Mouse (Mus musculus) frontal cortex, adult (tissue): ENCODE measurements around the gene Rps6kc1.

Experiments
- ATAC-seq: cut with Nextera tagmentation; 2 replicates; pipeline ENCODE4 v1.9.2; 2017; ENCODE audit warnings: mild to moderate bottlenecking, moderate library complexity, mixed read lengths; ENCODE audit not compliant: low TSS enrichment

Gene Rps6kc1

DNA sequence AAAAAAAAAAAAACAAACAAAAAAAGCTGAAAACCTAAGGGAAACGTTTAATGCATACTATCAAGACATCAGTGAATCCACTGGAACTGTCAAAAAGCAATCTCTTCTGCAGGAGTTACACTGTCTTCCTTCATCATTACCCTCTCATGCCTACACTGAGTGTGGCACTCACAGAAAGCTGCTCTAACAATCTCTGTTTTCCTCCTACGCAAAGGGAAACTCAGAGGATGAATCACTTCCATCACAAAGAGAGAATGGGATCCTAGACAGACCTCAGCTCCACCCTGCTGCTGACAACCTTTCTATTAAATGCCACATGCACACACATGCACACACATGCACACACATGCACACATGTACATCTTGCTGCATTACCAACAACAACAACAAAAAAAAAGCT lies 75.5 kb downstream of the Rps6kc1 start:
- peak; percentile 91 for ATAC-seq

DNA sequence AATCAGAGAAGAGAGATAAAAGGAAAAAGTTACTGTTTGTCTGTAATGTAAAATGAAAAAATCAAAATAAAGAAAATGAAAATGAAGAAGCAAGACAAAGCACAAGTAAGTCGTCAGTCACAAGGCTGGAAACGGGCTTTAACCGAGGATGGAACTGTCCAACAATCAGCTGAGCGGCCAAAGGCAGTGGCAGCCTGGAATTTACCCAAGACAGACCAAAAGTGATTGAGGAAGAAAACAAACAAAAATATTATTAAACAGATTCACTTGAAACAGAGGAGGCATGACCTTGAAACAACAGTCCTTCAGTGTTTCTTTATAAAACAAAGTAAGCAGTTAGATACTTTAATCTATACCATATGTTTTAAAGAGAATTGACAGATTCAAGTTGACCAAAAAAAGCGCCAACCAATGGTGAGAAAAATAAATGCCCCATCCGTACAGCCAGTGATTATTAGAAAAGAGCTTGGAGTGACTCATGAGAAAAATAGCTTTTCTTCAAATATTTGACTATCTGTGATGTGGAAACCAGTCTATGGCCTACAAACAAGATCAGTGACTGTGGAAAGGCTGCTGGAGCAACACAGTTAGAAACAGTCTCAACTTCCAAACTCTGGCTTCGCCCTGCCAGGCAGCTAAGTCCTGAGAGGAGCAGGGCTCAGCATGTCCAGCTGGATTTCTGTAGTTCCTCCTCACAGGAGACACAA lies 77.2 kb downstream of the Rps6kc1 start:
- ATAC-seq, result no peak

DNA sequence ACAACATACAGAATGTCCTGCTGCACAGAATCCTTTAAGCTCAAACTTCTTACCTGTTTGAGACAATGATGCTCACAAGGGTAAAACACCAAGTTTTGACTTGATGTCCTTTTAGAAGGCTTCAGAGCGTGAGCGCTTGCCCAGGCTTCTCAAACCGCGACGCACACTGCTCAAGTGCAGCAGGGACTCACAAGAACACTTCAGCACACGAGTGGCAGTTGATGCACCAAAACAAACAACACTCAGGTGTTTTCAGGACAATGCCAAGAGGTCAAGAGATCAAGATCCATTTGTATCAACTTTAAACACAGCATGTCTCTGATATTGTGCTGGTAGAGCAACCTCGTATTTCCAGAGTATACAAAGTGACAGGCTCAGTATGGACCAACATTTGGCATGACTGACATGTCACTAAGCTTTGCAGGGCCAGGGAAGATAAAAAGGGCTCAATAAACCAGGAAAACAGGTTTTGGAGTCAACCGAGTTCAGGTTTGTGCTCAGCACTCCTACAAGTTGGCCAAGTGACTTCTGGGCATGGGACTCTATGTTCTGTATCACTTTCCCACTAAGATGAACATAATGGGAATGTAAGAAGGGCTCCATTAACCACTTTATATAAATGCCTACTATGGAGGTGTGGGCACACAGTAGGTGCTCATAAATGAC lies 78.5 kb downstream of the Rps6kc1 start:
- ATAC-seq, result no peak

DNA sequence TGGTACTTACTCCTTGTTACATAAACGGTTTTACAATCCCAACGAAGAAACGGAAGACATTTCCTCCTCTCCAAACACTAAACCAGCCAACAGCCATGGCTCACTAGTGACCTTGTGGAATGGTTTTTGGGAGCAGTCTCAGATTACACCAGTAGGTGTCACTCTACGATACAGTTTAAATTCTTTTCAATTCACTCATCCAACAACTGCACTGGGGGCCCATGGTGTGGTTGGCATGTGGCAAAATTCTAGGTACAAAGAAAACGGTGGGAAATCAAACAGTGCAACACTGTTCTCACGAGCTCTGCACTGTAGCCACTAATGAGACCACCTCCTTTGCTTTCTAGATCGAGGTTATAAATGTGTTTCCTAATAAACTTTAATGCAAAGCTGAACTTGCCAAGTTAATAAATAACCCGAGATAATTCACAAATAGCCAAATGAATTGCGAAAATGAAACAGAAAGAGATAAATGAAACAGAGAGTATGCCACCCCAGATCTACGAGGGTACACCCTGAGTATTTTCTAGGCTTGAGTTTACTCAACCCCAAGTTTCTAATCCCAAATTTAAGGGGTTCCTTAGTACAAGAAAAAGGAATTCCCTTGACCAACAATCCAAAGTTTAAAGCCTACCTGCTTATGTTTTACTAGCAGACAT lies 79.6 kb downstream of the Rps6kc1 start:
- peak; percentile 69 for ATAC-seq

DNA sequence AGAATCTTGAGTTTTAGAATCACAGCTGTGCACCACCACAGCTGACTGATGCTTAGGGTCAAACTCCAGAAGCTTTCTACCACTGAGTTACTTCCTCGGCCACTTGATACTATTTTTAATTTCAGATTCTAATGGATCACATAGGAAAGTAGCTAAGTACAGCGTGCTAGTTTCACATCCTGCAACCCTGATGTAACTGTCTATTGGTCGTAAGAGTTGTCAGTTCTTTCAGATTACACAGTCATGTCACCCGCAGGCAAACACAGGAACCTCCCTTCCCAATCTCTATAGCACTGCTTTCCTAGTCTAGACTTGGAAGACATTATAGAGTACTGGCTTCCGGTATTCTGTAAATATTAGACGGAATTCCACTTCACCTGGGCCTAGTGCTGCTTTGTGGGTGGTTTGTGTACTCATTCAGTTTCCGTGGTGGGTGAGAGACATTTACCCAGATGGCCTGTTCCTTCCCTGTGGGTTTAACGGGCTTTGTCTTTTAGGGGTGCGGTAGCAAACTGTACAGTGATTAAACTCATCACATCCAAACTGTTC lies 85.0 kb downstream of the Rps6kc1 start:
- no peak for ATAC-seq

DNA sequence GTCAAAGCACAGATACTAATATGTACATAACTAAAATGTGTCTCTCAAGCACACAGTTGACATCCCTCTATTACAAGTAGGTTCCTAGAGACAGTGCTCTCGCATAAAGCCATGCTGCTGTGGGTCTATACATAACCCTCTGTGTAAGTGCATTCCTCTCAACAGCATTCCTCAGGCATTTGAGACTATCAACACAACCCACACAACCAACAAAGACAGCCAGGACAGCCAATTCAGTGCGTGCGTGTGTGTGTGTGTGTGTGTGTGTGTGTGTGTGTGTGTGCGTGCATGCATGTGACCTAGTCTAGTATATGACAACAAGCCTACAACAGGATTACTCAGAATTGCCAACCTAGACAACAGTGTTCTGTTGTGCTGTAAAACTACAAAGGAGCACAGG lies 87.8 kb downstream of the Rps6kc1 start:
- ATAC-seq, result no peak

DNA sequence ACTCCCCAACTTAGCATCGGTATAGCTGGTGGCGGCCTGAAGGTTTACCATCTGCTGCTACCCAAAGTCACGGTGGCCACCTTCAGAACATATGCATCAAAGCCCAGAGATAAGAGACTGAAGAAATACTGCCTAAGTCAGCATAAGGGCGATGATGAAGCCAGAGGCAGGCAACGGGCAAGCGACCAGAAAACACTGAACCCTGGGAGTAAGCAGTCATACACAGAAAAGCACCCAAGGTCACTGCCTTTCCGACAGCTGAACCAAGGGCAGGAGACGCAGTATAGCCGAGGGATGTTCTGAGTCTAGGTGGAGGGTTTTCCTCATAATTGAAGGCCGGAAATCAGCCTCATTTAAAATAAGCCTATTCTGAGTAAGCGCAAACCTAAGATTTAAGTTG lies 95.4 kb downstream of the Rps6kc1 start:
- ATAC-seq, result no peak

DNA sequence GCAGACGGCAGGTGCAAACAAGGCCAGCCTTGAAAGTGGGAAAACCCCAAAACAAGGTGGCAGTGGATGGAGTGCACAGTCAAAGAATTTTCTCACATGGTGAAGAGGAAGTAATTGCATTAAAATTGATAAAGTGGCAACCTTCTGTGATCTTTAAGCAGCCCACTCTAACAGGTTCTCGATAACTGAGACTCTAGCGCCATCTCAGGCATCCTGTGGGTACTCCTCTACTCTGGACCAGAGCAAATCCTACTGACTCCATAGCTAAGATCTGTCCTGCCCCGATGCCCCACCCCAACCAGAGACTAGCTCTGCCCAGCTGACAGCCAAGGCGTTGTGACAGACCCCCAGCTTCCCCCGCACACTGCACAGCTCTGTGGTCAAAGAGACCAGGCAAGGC lies 101.2 kb downstream of the Rps6kc1 start:
- no peak for ATAC-seq

DNA sequence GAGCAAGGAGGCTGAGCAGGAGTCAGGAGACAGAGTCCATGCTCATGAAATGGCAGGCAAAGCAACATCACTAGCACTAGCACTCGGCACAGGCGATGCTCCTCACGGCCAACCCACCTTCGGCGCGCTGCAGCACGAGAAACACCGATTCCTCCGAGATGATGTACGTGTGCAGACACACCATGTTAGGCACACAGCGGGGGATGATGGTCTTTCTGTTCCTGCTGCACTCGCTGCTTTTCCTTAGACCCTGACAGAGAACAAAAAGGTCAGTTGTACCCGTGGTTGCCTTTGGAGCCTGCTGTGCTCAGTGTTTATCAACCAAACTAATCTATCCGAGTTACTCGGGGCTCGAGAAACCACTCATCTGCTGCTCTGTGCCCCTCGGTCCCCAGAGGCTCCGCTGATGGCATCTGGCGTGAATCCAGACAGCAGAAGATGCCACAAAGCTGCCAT lies 102.8 kb downstream of the Rps6kc1 start:
- peak; percentile 77 for ATAC-seq

DNA sequence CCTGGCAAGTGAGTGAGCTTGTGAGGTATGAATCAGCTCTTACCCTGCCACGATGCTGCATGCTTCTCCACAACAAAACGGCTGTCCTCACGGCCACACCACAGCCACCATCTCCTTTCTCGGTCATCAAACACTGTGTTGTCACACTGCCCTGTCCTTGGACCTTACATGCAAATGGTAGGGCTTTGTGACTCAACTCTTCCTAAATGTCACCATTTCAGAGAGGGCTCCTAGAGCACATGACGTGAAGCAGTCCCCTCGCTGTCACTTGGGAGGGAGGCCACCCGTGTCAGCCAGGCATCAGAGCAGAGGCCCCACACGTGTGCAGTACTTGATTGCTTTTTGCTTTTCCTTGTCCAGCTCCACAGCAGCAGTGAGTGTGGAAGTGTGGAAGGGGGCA lies 104.8 kb downstream of the Rps6kc1 start:
- ATAC-seq, result no peak

DNA sequence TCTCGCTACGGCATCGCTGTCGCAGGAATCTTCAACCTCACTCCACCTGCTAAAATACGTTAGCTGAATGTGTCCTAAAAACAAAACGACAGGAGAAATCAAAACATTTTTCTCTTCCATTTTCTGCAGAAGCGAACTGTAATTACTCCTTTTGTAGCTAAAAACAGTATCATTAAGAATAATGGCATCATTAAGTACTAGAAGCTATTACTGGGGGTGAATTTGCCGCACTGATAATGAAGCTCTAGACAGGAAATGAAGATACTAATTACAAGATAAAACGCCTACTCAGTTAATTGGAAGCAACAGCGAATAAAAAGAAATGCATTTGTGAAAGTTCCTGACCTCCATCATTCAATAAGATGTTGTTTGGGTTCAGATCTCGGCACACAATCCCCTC lies 112.9 kb downstream of the Rps6kc1 start:
- ATAC-seq, result no peak

DNA sequence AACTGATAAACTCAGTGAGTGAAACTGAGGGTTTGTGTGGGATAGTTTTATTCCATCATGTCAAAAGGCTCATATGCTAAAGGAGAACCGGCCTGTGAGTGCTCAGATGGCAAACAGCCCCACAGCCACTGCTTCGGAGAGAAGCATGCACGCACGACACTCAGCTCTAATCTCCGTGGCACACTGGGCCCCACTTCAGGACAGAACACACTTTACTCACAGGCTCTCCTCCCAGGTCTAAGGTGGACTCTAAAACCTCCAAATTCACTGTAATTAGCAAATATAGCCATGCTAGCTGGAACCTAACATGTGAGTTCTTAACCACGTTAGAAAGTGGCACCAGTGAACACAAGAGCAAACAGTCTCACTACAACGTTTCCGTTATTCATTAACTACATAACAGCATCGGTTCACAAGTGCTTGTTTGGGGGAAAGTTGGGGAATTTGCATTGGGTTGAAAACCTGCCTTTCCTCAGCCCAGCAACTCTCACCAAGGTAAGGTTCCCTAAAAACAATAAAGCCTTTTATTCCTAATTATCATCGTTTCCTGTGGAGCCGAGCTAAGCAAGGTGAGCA lies 114.0 kb downstream of the Rps6kc1 start:
- ATAC-seq, result no peak

DNA sequence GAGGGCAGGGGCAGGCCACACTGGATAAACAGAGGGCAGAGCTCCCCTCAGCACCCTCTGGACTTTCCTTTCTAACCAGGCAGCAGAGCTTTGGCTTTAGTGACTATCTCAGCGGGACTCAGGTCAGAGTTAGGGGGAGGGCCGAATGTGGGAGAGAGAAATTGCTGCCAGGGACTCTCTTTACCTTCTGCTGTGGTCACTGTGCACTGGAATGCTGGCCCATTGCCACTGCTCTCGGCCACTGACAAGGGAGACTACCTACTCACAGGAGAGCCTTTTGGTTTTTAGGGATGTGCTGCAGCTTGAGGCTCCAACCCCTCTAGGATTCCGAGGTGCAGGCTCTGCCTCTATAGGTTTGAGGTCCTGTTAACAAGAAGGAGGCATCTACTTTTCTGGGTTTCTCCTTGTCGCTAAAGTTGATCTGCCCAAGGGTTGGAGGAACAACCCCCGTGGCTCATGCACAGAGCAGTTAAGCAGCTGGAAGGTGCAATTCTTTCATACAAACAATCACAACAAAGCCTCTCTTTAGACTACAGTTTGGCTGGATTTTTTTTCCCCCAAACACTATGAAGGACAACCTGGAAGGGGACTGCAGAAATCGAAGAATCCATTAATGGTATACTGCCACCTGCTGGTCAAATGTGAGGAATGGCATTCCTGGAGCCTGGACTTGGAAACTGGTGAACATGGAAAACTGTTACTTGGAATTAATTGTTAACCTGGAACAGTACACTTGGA lies 114.7 kb downstream of the Rps6kc1 start:
- ATAC-seq, result peak; percentile 76

DNA sequence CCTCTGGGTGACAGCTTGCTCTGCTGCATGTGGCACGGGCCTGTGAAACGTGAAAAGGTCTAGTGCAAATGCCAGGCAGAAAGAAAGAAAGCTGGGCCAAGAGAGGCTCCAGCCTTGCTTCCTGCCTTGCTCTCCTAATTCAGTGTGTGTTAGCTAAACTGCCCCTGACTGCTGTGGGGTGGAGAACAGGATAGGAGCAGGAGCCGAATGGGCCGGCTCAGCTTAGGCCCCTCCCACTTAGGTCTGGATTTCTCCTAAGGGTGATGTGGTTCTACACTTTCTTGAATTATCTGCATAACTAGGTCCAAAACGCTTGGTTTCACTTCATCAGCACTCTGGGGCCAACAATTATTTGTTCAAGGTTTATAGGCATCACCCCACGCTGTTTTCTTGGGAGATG lies 119.9 kb downstream of the Rps6kc1 start:
- no peak for ATAC-seq

DNA sequence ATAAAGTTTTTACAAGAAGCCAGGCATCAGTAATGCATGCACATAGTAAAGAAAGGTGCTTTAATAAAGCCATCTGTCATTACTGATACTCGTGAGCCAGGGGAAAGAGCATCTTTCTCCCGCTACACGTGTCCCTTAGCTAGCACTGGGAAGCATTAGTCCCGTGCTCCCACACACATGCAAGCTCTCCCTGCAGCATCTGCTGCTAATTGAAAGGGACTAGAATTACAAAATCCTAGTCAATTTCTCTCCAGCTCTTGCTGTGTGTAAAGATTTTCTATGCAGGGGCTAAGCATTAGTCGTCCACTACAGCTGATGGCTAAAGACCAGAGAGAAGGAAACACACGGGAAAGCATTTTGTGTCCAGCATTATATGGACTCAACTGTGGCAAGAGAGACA lies 120.8 kb downstream of the Rps6kc1 start:
- no peak for ATAC-seq

DNA sequence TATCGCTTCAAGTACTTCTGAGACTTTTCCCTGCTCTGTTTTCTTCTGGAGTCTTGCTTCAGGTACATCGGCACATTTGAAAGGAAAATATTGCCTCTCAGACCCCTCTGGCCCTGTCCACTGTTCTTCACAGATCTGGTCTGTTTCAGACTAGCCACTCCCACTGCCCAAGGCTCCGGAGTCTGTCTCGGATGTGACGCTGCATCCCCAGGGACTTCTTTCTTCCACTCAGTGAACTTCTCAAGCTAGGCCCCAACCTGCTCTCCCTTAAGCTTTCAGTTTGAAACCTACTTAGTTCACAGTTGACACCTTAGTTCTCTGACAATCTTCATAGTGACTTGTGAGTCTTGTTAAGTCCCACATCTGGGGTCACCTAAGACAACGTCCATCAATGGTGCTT lies 133.9 kb downstream of the Rps6kc1 start:
- no peak for ATAC-seq

DNA sequence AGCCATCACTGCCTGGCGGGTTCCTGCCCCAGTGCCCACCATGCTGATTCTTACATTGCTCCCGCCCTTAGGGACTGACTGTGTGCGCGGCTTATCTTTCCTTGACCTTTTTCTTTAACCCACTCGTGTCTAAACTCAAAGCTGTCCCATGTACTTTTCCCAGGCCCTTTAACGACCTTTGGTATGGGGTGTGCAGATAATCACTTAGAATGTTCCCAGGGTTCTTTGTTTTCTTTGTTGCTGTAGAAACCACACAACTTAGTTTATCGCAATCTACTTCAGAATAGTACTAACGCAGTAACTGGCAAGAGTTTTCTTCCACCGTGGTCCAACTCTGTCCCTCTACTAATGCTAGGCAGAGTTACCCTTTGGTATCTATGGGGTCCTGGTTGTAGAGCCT lies 135.3 kb downstream of the Rps6kc1 start:
- ATAC-seq, result no peak

DNA sequence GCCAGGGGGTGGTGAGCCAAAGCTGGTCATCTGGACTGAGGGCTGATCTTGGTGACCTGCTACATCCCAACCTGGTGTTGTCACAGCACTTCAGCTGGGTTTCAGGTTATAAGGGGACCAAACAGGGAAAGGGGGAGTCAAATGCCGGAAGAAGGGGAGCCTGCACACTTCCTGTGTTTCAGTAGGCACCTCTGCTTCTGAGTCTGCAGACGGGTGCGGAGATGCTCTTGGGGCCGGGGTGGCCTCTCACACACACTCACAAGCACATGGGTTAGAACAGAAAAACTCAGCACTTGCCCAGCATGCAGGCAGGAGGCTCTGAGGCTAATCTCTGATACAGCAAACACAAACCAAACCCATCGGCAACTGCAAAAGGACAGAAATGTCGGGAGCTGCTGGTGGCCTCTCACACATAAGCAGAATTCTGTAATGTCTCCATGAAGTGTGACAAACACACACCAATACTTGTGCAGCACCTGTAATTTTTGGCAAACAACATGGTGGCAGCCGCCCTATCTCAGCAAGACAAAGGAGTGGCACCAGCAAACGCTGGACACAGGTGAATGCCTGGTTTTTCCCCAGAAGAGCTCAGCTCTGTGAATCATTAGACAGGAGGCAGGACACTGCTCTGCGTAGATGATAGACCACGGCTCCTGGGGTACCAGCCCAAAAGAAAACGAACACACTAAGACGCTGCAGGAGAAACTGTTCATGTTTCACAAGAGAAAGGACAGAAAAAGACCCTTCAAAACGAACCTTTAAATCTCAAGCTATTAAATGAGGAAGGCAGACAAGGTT lies 139.3 kb downstream of the Rps6kc1 start:
- no peak for ATAC-seq

DNA sequence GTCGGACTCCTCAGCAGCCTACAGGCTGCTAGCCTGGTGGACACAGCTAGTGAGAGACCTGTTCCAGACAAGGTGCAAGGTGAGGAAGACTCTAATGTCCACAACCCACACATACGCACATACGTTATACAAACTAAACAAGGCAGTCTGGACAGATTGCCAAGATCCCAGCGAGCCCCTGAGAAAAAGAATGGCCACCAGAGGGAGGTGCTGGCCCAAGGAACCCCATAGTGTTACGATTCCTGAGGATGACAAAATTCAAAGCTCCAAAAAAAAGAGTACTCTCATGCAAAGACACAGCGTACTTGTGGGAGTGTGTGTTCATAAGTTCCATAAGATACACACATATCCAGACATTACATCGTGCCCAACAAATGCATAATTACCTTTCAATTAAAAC lies 141.8 kb downstream of the Rps6kc1 start:
- no peak for ATAC-seq

DNA sequence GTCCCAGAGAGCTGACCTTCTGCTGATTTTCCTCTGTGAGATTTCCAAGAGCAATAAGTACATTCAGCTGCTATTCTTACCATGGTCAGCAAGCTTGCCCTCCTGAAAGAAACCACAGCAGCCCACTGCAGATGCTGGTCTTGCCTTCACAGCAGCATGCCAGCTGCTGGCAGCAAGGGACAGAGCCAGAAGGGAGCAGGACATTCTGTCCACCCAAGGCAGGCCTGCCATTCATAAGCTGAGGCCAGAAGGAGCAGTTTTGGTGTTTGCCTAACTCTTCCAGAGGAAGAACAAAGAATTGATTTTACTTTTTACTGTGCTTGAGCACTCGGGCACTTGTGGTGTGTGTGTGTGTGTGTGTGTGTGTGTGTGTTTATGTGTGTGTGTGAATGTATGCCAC lies 143.3 kb downstream of the Rps6kc1 start:
- ATAC-seq, result no peak

DNA sequence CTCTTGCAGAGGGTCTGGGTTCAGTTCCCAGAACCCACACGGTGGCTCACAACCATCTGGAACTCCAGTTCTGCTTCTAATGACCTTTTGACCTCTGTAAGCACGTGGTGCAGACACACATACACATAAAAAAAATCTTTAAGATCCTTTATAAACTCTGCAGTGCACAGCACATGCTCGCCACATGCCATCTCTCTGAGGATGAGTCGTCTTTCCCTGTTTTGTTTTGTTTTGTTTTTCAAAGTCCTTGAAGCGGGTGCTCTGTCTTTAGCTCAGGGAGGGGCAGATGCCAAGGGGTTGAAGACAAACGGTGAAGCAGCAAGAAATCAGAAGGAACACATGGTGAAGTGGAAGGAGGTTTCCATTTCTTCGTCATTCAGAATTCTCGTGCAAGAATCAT lies 143.9 kb downstream of the Rps6kc1 start:
- no peak for ATAC-seq
